Mouse (Mus musculus): ENCODE data around the gene Csrnp2. TPM values are rescaled to one million over a fixed set of nuclear protein-coding genes. Genes with fewer than 3 reads are reported as not detected.
"Not testable (repeated sequence)": the region's sequence is repeated elsewhere in the genome, so short reads cannot be mapped to it uniquely, and the experiment has no call there.

Csrnp2 gene
- polyA plus RNA-seq, 1 experiment from 2014 or later: 53.5 TPM

GRCm38 (mm10) chr15:100520306-100520705 is 25.0 kb upstream of the Csrnp2 start:
- WGBS: 94% methylated on average over 14 of the region's 14 CpGs
- H3K4me3 ChIP-seq (replicated peaks; ENCODE audit: low read depth, low read length): no peak overlapping the region
- no peak for DNase-seq

GRCm38 (mm10) chr15:100515121-100515520 is 19.8 kb upstream of the Csrnp2 start:
- no peak for ATAC-seq (ENCODE audit: low FRiP score, low TSS enrichment)
- DNase-seq: no peak
- H3K27ac ChIP-seq (replicated peaks; ENCODE audit: low read depth, low read length): no peak overlapping the region
- WGBS: 91% methylated on average over 2 of the region's 2 CpGs
- no peaks in the 10 kb centered on the region for H3K4me1 ChIP-seq (ENCODE audit: control insufficient read depth, insufficient read depth, low read length)
- H3K4me3 ChIP-seq (replicated peaks; ENCODE audit: low read depth, low read length): no peak overlapping the region
- no peak overlapping the region for H3K9ac ChIP-seq (replicated peaks; ENCODE audit: low read length)
- peaks cover 78% of the 10 kb centered on the region for H3K36me3 ChIP-seq (ENCODE audit: control insufficient read depth, insufficient read depth, low read length)
- no peaks in the 10 kb centered on the region for H3K9me3 ChIP-seq (ENCODE audit: control insufficient read depth, low read length)
- no peaks in the 10 kb centered on the region for H3K27me3 ChIP-seq (ENCODE audit: control insufficient read depth, insufficient read depth, low read length)
- no peak overlapping the region for H3K4me2 ChIP-seq (ENCODE audit: low read length)

More at GRCm38 (mm10) chr15:100520306-100520705, 25.0 kb upstream of the Csrnp2 start:
- Histone ChIP-seq H3K27me3 (ENCODE audit: control insufficient read depth, insufficient read depth, low read length) (no peaks in the 10 kb centered on the region), H3K4me2 (ENCODE audit: low read length) (no peak overlapping the region), H3K9me3 (ENCODE audit: control insufficient read depth, low read length) (no peaks in the 10 kb centered on the region), H3K36me3 (ENCODE audit: control insufficient read depth, insufficient read depth, low read length) (peaks cover 68% of the 10 kb centered on the region), H3K9ac (replicated peaks; ENCODE audit: low read length) (no peak overlapping the region), H3K27ac (replicated peaks; ENCODE audit: low read depth, low read length) (no peak overlapping the region), H3K4me1 (ENCODE audit: control insufficient read depth, insufficient read depth, low read length) (no peaks in the 10 kb centered on the region)
- no peak for ATAC-seq (ENCODE audit: low FRiP score, low TSS enrichment)

GRCm38 (mm10) chr15:100513387-100513786 is 18.1 kb upstream of the Csrnp2 start:
- DNase-seq: no peak
- ATAC-seq (ENCODE audit: low FRiP score, low TSS enrichment): no peak
- 95% methylated on average over 4 of the region's 4 CpGs for WGBS
- Histone ChIP-seq H3K36me3 (ENCODE audit: control insufficient read depth, insufficient read depth, low read length) (peaks cover 77% of the 10 kb centered on the region), H3K9me3 (ENCODE audit: control insufficient read depth, low read length) (no peaks in the 10 kb centered on the region), H3K27ac (replicated peaks; ENCODE audit: low read depth, low read length) (no peak overlapping the region), H3K4me1 (ENCODE audit: control insufficient read depth, insufficient read depth, low read length) (no peaks in the 10 kb centered on the region), H3K4me3 (replicated peaks; ENCODE audit: low read depth, low read length) (no peak overlapping the region), H3K9ac (replicated peaks; ENCODE audit: low read length) (no peak overlapping the region), H3K4me2 (ENCODE audit: low read length) (no peak overlapping the region), H3K27me3 (ENCODE audit: control insufficient read depth, insufficient read depth, low read length) (no peaks in the 10 kb centered on the region)

- Histone ChIP-seq H3K27ac (replicated peaks; ENCODE audit: low read depth, low read length) (no peak overlapping the region), H3K4me2 (ENCODE audit: low read length) (no peak overlapping the region), H3K4me1 (ENCODE audit: control insufficient read depth, insufficient read depth, low read length) (no peaks in the 10 kb centered on the region), H3K36me3 (ENCODE audit: control insufficient read depth, insufficient read depth, low read length) (peaks cover 90% of the 10 kb centered on the region), H3K9me3 (ENCODE audit: control insufficient read depth, low read length) (no peaks in the 10 kb centered on the region), H3K9ac (replicated peaks; ENCODE audit: low read length) (no peak overlapping the region), H3K27me3 (ENCODE audit: control insufficient read depth, insufficient read depth, low read length) (no peaks in the 10 kb centered on the region), H3K4me3 (replicated peaks; ENCODE audit: low read depth, low read length) (no peak overlapping the region)
- no peak for DNase-seq
- no peak for ATAC-seq (ENCODE audit: low FRiP score, low TSS enrichment)
- WGBS: 97% methylated on average over 11 of the region's 11 CpGs
These were observed 14.8 kb upstream of the Csrnp2 start for GRCm38 (mm10) chr15:100510072-100510471.

GRCm38 (mm10) chr15:100508454-100509167 is 13.3 kb upstream of the Csrnp2 start:
- Histone ChIP-seq H3K27me3 (ENCODE audit: control insufficient read depth, insufficient read depth, low read length) (no peaks in the 10 kb centered on the region), H3K4me1 (ENCODE audit: control insufficient read depth, insufficient read depth, low read length) (no peaks in the 10 kb centered on the region), H3K9ac (replicated peaks; ENCODE audit: low read length) (no peak overlapping the region), H3K36me3 (ENCODE audit: control insufficient read depth, insufficient read depth, low read length) (peaks cover 87% of the 10 kb centered on the region), H3K27ac (replicated peaks; ENCODE audit: low read depth, low read length) (no peak overlapping the region), H3K9me3 (ENCODE audit: control insufficient read depth, low read length) (no peaks in the 10 kb centered on the region), H3K4me3 (replicated peaks; ENCODE audit: low read depth, low read length) (no peak overlapping the region), H3K4me2 (ENCODE audit: low read length) (no peak overlapping the region)
- DNase-seq (no peak), ATAC-seq (ENCODE audit: low FRiP score, low TSS enrichment) (no peak)
- WGBS: 91% methylated on average over 13 of the region's 13 CpGs

- not testable (repeated sequence) for H3K4me2 ChIP-seq (ENCODE audit: low read length); ATAC-seq (ENCODE audit: low FRiP score, low TSS enrichment); H3K4me1 ChIP-seq (ENCODE audit: control insufficient read depth, insufficient read depth, low read length); DNase-seq; H3K27me3 ChIP-seq (ENCODE audit: control insufficient read depth, insufficient read depth, low read length); H3K9ac ChIP-seq (replicated peaks; ENCODE audit: low read length); H3K27ac ChIP-seq (replicated peaks; ENCODE audit: low read depth, low read length); H3K9me3 ChIP-seq (ENCODE audit: control insufficient read depth, low read length); H3K4me3 ChIP-seq (replicated peaks; ENCODE audit: low read depth, low read length)
- peaks cover 17% of the 10 kb centered on the region; the same call in 1 of the 2 replicates for H3K36me3 ChIP-seq (ENCODE audit: control insufficient read depth, insufficient read depth, low read length)
- 94% methylated on average over 8 of the region's 8 CpGs for WGBS
These were observed 4.2 kb upstream of the Csrnp2 start for GRCm38 (mm10) chr15:100499506-100499905.

GRCm38 (mm10) chr15:100494647-100495046 is 641 bp downstream of the Csrnp2 start:
- ATAC-seq (ENCODE audit: low FRiP score, low TSS enrichment): peak; percentile 89
- WGBS: under 1% methylated on average over 29 of the region's 29 CpGs

GRCm38 (mm10) chr15:100491966-100492365 is 3.3 kb downstream of the Csrnp2 start:
- Histone ChIP-seq H3K27ac (replicated peaks; ENCODE audit: low read depth, low read length) (no peak overlapping the region), H3K4me2 (ENCODE audit: low read length) (peak overlapping the region; percentile 71), H3K4me3 (replicated peaks; ENCODE audit: low read depth, low read length) (0 out of 2 replicates have a peak overlapping the region, but pooled peaks have one; percentile 8), H3K9me3 (ENCODE audit: control insufficient read depth, low read length) (no peaks in the 10 kb centered on the region), H3K9ac (replicated peaks; ENCODE audit: low read length) (0 out of 2 replicates have a peak overlapping the region, but pooled peaks have one; percentile 2), H3K27me3 (ENCODE audit: control insufficient read depth, insufficient read depth, low read length) (no peaks in the 10 kb centered on the region), H3K36me3 (ENCODE audit: control insufficient read depth, insufficient read depth, low read length) (peaks cover 26% of the 10 kb centered on the region), H3K4me1 (ENCODE audit: control insufficient read depth, insufficient read depth, low read length) (peaks cover 39% of the 10 kb centered on the region)
- peak; percentile 57 for DNase-seq
- ATAC-seq (ENCODE audit: low FRiP score, low TSS enrichment): no peak
- 72% methylated on average over 9 of the region's 9 CpGs for WGBS

More at GRCm38 (mm10) chr15:100494647-100495046, 641 bp downstream of the Csrnp2 start:
- Histone ChIP-seq H3K27ac (replicated peaks; ENCODE audit: low read depth, low read length) (peak overlapping the region; percentile 99), H3K9me3 (ENCODE audit: control insufficient read depth, low read length) (no peaks in the 10 kb centered on the region), H3K4me3 (replicated peaks; ENCODE audit: low read depth, low read length) (peak overlapping the region; percentile 85), H3K36me3 (ENCODE audit: control insufficient read depth, insufficient read depth, low read length) (no peaks in the 10 kb centered on the region), H3K27me3 (ENCODE audit: control insufficient read depth, insufficient read depth, low read length) (no peaks in the 10 kb centered on the region), H3K4me1 (ENCODE audit: control insufficient read depth, insufficient read depth, low read length) (peaks cover 39% of the 10 kb centered on the region), H3K9ac (replicated peaks; ENCODE audit: low read length) (peak overlapping the region; percentile 98), H3K4me2 (ENCODE audit: low read length) (peak overlapping the region; percentile 71)
- peak; percentile 81 for DNase-seq

GRCm38 (mm10) chr15:100489263-100489662 is 6.0 kb downstream of the Csrnp2 start:
- 81% methylated on average over 15 of the region's 15 CpGs for WGBS
- DNase-seq (no peak), ATAC-seq (ENCODE audit: low FRiP score, low TSS enrichment) (no peak)
- no peak overlapping the region for H3K27ac ChIP-seq (replicated peaks; ENCODE audit: low read depth, low read length)
- H3K4me1 ChIP-seq (ENCODE audit: control insufficient read depth, insufficient read depth, low read length): peaks cover 36% of the 10 kb centered on the region
- no peaks in the 10 kb centered on the region for H3K27me3 ChIP-seq (ENCODE audit: control insufficient read depth, insufficient read depth, low read length)
- H3K9ac ChIP-seq (replicated peaks; ENCODE audit: low read length): no peak overlapping the region
- H3K4me2 ChIP-seq (ENCODE audit: low read length): no peak overlapping the region
- H3K4me3 ChIP-seq (replicated peaks; ENCODE audit: low read depth, low read length): no peak overlapping the region
- H3K36me3 ChIP-seq (ENCODE audit: control insufficient read depth, insufficient read depth, low read length): peaks cover 51% of the 10 kb centered on the region
- H3K9me3 ChIP-seq (ENCODE audit: control insufficient read depth, low read length): no peaks in the 10 kb centered on the region

Measured in midbrain, embryonic 14.5 days (tissue).